Mouse (Mus musculus): Measurements from ENCODE around the gene Stat4. TPM values are rescaled to one million over a fixed set of nuclear protein-coding genes. Genes with fewer than 3 reads are reported as not detected.

Stat4 gene
- polyA plus RNA-seq, 1 experiment = 0.34 TPM

DNA sequence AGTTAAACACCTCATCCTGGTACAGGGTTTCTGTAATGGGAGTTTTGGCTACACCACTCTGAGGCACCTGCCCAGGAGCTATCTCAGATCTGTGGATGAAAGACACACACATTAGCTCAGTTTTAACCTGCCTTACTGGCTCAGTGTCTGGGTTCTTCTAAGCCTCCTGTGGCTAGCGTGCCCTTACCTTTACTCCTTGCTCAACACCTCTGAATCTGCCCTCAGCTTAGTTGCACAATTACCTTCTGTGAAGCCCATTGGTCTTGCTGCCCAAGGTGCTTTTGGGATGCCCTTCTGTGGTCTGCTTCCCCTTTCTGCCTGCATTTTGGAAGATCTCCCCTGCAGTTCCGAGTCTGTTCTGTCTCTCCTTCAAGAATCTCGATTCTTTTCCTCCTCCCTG lies 137.9 kb downstream of the Stat4 start:
- Histone ChIP-seq H3K36me3 (ENCODE audit: control insufficient read depth, insufficient read depth, low read length) (peaks cover 64% of the 10 kb centered on the region), H3K4me3 (ENCODE audit: low read depth, low read length) (no peak overlapping the region), H3K4me1 (ENCODE audit: control insufficient read depth, insufficient read depth, insufficient read length, low read length) (peaks cover 6% of the 10 kb centered on the region), H3K27me3 (ENCODE audit: control insufficient read depth, insufficient read depth, low read length) (no peaks in the 10 kb centered on the region), H3K27ac (ENCODE audit: insufficient read depth, low read depth, low read length) (no peak overlapping the region)
- 70% methylated on average over 3 of the region's 3 CpGs for WGBS
- TF ChIP-seq POLR2A (IDR thresholded peaks at IDR 0.05; ENCODE audit: low read depth, low read length) = no peak
- no peak for TF ChIP-seq CTCF (IDR thresholded peaks at IDR 0.05; ENCODE audit: extremely low read depth, insufficient read length, insufficient replicate concordance, low read depth, low read length)

DNA sequence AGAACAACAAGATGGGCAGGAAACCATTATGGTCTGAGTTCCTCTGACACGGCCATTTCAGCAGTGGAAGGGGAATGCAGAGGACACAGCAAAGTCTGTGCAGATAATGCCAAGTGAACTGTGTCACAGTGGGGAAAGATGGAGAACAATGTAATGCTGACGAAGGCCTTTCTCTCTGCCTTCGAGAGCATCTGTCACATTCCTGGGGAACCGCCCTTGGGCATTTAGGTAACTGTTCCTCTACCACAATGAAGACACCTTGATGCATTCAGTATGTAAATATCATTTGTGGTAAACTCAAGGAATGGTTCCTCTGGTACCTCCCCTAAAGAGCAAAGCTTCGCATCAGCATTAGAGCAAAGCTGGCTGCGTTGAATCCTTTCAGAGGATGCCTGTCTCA lies 140.4 kb downstream of the Stat4 start:
- WGBS = 94% methylated on average over 6 of the region's 6 CpGs
- Histone ChIP-seq H3K27me3 (ENCODE audit: control insufficient read depth, insufficient read depth, low read length) (no peaks in the 10 kb centered on the region), H3K4me3 (ENCODE audit: low read depth, low read length) (no peak overlapping the region), H3K27ac (ENCODE audit: insufficient read depth, low read depth, low read length) (no peak overlapping the region), H3K36me3 (ENCODE audit: control insufficient read depth, insufficient read depth, low read length) (peaks cover 75% of the 10 kb centered on the region), H3K4me1 (ENCODE audit: control insufficient read depth, insufficient read depth, insufficient read length, low read length) (peaks cover 2% of the 10 kb centered on the region)
- TF ChIP-seq POLR2A (IDR thresholded peaks at IDR 0.05; ENCODE audit: low read depth, low read length) (no peak), CTCF (IDR thresholded peaks at IDR 0.05; ENCODE audit: extremely low read depth, insufficient read length, insufficient replicate concordance, low read depth, low read length) (no peak)

DNA sequence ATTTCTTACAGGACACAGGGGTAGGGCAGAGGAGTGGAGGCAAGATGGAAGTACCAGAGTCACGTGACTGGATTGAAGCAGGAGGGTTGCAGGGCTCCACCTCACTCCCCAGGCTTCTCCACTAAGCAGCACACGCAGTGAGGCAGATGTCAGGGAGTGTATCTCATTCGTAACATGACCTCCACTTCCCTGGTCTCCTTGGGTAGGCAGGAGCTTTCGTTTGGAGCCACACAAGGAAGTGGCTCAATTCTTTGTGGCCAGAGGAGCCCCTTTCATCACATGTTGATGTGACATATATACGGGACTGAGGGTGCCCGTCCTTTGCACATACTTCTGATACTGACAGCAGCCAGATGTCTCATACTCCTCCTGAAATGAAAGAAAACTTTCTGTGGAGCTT lies 142.8 kb downstream of the Stat4 start:
- H3K36me3 ChIP-seq (ENCODE audit: control insufficient read depth, insufficient read depth, low read length) = peaks cover 76% of the 10 kb centered on the region
- no peak for TF ChIP-seq CTCF (IDR thresholded peaks at IDR 0.05; ENCODE audit: extremely low read depth, insufficient read length, insufficient replicate concordance, low read depth, low read length)
- no peak for TF ChIP-seq POLR2A (IDR thresholded peaks at IDR 0.05; ENCODE audit: low read depth, low read length)
- 73% methylated on average over 6 of the region's 6 CpGs for WGBS

DNA sequence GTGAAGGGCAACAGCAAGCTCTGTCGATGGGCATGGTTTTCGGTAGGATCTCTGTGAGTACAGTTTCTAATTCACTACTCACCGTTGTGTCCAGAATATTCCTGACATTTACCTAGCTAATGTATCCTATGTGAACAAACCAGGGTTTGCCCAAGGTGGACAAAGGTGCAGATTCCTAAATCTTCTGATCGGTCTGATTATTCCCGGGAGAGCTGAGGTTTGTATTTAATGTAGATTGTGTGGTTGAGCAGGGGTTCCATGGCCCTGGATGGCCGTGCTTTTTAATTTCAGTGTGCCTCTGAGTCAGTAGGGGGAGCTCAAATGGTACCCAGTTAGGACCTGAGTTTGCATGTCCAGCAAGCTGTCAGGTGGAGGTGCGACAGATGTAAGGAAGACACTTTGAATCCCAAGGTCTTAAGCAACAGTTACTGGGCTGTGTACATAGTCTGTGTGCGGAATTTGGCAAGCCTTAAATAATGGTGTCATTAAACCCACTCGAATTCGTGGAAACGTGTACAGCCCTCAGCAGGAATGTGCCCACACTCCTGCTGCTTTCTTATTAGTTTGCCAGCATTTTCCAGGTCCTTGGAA lies 144.9 kb downstream of the Stat4 start:
- Histone ChIP-seq H3K4me3 (ENCODE audit: low read depth, low read length) (no peak overlapping the region), H3K36me3 (ENCODE audit: control insufficient read depth, insufficient read depth, low read length) (peaks cover 76% of the 10 kb centered on the region), H3K27me3 (ENCODE audit: control insufficient read depth, insufficient read depth, low read length) (no peaks in the 10 kb centered on the region), H3K27ac (ENCODE audit: insufficient read depth, low read depth, low read length) (no peak overlapping the region), H3K4me1 (ENCODE audit: control insufficient read depth, insufficient read depth, insufficient read length, low read length) (no peaks in the 10 kb centered on the region)
- WGBS = 89% methylated on average over 11 of the region's 11 CpGs
- TF ChIP-seq POLR2A (IDR thresholded peaks at IDR 0.05; ENCODE audit: low read depth, low read length) (no peak), CTCF (IDR thresholded peaks at IDR 0.05; ENCODE audit: extremely low read depth, insufficient read length, insufficient replicate concordance, low read depth, low read length) (no peak)

More for the DNA sequence above, 142.8 kb downstream of the Stat4 start:
- Histone ChIP-seq H3K4me1 (ENCODE audit: control insufficient read depth, insufficient read depth, insufficient read length, low read length) (no peaks in the 10 kb centered on the region), H3K4me3 (ENCODE audit: low read depth, low read length) (no peak overlapping the region), H3K27me3 (ENCODE audit: control insufficient read depth, insufficient read depth, low read length) (no peaks in the 10 kb centered on the region), H3K27ac (ENCODE audit: insufficient read depth, low read depth, low read length) (no peak overlapping the region)

DNA sequence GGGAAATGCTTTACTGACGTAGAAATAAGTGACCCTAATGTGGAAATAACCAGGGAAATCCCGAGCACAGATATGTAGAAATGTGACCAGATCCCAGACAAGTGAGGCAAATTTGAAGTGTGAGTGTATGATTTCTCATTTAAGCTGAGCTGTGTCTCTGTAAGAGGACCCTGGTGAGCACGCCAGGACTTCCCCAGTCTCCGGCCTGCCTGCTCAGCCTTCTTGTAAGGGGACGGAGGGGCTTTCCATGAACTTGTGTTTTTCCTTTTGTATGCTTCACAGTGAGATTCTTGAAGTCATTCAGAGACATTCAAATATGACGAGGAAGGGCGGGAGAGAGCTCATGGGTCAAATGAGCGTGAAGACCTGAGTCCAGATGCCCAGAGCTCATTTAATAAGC lies 146.3 kb downstream of the Stat4 start:
- H3K4me3 ChIP-seq (ENCODE audit: low read depth, low read length) = no peak overlapping the region
- whole genome bisulfite sequencing = 89% methylated on average over 8 of the region's 8 CpGs
- H3K27ac ChIP-seq (ENCODE audit: insufficient read depth, low read depth, low read length) = no peak overlapping the region
- TF ChIP-seq CTCF (IDR thresholded peaks at IDR 0.05; ENCODE audit: extremely low read depth, insufficient read length, insufficient replicate concordance, low read depth, low read length) = no peak
- no peak for TF ChIP-seq POLR2A (IDR thresholded peaks at IDR 0.05; ENCODE audit: low read depth, low read length)
- peaks cover 83% of the 10 kb centered on the region for H3K36me3 ChIP-seq (ENCODE audit: control insufficient read depth, insufficient read depth, low read length)
- H3K27me3 ChIP-seq (ENCODE audit: control insufficient read depth, insufficient read depth, low read length) = no peaks in the 10 kb centered on the region
- no peaks in the 10 kb centered on the region for H3K4me1 ChIP-seq (ENCODE audit: control insufficient read depth, insufficient read depth, insufficient read length, low read length)

DNA sequence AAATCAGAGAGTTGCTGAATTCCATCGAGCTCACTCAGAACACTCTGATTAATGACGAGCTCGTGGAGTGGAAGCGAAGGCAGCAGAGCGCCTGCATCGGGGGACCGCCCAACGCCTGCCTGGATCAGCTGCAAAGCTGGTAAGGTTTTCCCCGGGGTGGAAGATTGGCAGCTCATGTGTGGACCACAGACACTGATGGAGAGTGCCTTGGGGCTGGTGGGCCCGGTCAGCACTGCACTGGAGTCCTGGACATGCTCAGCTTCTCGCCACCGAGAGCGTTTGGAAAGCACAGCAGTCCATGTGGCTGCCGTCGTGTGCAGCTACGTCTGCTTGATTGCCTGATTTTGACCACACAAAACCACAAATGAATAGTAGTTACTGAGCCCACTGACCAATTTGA lies 150.3 kb downstream of the Stat4 start:
- WGBS = 90% methylated on average over 16 of the region's 16 CpGs
- Histone ChIP-seq H3K27me3 (ENCODE audit: control insufficient read depth, insufficient read depth, low read length) (no peaks in the 10 kb centered on the region), H3K4me1 (ENCODE audit: control insufficient read depth, insufficient read depth, insufficient read length, low read length) (peaks cover 3% of the 10 kb centered on the region; the same call in 1 of the 2 replicates), H3K36me3 (ENCODE audit: control insufficient read depth, insufficient read depth, low read length) (peaks cover 88% of the 10 kb centered on the region), H3K27ac (ENCODE audit: insufficient read depth, low read depth, low read length) (no peak overlapping the region), H3K4me3 (ENCODE audit: low read depth, low read length) (no peak overlapping the region)
- no peak for TF ChIP-seq CTCF (IDR thresholded peaks at IDR 0.05; ENCODE audit: extremely low read depth, insufficient read length, insufficient replicate concordance, low read depth, low read length)

DNA sequence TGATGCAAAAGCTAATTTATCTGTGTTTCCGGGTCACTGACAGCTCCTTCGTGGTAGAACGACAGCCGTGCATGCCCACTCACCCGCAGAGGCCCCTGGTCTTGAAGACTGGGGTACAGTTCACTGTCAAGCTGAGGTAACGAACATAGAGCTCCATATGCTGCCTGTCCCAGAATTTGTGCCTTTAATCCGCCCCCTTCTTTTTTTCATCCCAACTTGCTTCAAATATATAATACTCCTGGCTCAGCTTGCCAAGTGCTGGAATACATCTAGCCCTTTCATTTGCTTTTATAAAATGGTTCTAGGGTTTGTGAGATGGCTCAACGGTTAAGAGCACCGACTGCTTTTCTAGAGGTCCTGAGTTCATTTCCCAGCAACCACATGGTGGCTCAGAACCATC lies 153.6 kb downstream of the Stat4 start:
- H3K36me3 ChIP-seq (ENCODE audit: control insufficient read depth, insufficient read depth, low read length) = peaks cover 90% of the 10 kb centered on the region
- H3K4me3 ChIP-seq (ENCODE audit: low read depth, low read length) = no peak overlapping the region
- H3K27me3 ChIP-seq (ENCODE audit: control insufficient read depth, insufficient read depth, low read length) = no peaks in the 10 kb centered on the region
- whole genome bisulfite sequencing = 93% methylated on average over 9 of the region's 9 CpGs
- peaks cover 7% of the 10 kb centered on the region for H3K4me1 ChIP-seq (ENCODE audit: control insufficient read depth, insufficient read depth, insufficient read length, low read length)
- H3K27ac ChIP-seq (ENCODE audit: insufficient read depth, low read depth, low read length) = no peak overlapping the region
- TF ChIP-seq POLR2A (IDR thresholded peaks at IDR 0.05; ENCODE audit: low read depth, low read length) = no peak
- TF ChIP-seq CTCF (IDR thresholded peaks at IDR 0.05; ENCODE audit: extremely low read depth, insufficient read length, insufficient replicate concordance, low read depth, low read length) = no peak

Measured in small intestine, adult 2 months (tissue).